Mouse (Mus musculus): ENCODE measurements around the gene Polr3c.
"Not testable (repeated sequence)": the region's sequence is repeated elsewhere in the genome, so short reads cannot be mapped to it uniquely, and the experiment has no call there.

Gene Polr3c

DNA sequence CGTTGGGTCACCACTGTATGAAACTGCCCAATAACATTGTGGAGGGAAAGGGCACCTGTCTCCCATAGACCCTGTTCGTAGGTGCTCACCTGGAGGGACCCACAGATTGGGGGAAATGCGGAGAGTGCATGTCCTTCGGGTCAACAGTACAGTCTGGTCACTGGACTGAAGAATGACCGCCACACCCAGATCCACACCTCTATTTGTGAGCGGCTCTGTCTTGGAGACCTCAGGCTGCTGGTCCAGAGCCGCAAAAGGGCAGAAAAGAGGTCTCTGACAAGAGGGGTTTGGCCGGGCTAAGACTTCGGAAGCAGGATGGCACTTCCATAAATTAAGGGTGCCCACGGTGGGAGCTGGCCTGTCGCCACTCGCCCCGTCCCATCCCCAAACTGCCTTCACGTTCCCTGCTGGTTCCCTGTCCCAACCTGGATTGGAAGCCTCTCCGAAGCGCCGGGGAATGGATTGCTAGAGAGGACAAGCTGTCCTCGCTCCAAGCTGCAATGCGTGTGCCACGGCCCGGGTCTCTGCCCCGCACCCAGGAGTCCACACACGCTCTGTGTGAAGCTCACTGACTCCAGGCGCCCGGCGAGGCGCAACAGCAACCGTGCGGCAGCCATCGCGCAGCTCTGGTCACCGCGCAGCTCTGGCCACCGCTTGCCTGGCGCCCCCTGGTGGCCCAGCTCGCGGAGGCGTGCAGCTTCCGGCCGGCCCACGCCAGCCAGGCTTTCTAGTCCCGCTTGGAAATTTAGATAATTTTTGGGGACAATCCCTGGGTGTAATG, 19.3 kb downstream of the Polr3c start, which contains the start of gene Nudt17:
Nudt17 (minus strand) TSS at position 660 of the 781 bp plus-strand sequence.
- peak; percentile 85 to 86 for DNase-seq

DNA sequence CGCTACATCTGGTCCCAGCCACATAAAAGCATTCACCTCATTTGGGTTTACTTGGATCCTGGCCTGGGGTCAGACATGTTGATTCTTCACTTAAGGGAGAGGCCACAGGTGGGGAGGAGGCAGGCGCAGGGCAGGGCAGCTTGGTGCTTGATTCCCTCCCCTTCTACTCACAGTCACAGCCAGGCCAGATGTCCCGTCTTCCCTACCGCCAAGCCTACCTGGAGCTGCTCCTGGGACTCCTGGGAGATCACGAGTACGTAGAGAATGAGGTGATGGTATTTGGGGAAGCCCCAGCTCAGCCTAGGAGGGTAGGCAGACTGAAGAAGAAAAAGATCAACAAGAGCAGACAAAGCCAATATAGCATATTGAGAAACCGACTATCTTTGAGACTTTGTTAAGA, 20.4 kb downstream of the Polr3c start:
- DNase-seq = no peak

GRCm38 (mm10) chr3:96706217-96706616, 21.2 kb downstream of the Polr3c start:
- no peak for DNase-seq

DNA sequence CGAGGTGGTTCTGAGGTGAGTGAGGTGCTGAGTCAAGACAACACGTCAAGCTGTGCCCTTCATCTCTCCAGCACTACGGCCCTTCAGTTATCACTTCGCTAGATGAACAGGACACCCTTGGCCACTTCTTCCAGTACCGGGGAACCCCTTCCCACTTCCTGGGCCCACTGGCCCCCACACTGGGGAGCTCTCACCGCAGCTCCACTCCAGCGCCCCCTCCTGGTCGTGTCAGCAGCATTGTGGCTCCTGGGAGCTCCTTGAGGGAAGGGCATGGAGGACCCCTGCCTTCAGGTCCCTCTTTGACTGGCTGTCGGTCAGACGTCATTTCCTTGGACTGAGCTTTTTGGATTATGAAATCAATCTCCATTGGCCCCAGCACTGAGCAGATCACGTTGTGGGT, 22.6 kb downstream of the Polr3c start:
- peak in 1 of 2 experiments; percentile 30 for DNase-seq

DNA sequence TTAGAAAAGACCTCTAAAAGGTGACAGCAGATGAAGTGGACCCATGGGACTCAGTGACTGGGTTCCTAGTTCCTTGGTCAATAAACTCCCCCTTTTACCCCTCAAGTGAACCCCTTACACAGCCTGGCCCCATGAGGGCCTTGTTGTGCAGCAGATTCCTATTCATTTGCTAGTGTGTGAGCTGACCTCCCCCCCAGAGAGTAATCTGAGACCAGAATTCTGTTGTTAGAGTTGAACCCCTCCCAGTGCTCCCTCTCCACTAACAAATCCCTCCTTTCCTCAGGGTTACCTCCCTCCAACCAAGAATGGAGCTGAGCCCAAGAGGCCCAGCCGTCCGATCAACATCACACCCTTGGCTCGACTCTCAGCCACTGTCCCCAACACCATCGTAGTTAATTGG, 26.4 kb downstream of the Polr3c start:
- DNase-seq = no peak

DNA sequence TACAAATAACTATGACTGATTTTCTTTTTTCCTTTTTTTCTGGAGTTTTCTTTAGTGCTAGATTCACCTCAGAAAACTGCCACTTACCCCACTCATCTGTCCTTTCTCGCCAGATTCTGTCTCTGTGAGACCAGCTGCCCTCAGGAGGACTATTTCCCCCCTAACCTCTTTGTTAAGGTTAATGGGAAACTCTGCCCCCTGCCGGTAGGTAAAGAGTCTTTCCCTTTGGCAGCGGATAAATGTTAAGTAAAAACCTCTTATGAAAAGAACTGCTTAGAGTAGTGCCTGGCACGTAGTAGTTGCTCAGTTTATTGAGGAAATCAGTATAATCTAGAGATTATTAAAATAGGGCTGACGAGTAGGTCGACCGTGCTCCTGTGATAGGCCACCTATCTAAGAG, 27.1 kb downstream of the Polr3c start:
- DNase-seq = peak in 1 of 2 experiments; percentile 56

- DNase-seq = no peak
Observed at GRCm38 (mm10) chr3:96698993-96699690, 28.3 kb downstream of the Polr3c start.

GRCm38 (mm10) chr3:96696766-96697732, 30.4 kb downstream of the Polr3c start:
- DNase-seq = peak; percentile 89 to 96

DNA sequence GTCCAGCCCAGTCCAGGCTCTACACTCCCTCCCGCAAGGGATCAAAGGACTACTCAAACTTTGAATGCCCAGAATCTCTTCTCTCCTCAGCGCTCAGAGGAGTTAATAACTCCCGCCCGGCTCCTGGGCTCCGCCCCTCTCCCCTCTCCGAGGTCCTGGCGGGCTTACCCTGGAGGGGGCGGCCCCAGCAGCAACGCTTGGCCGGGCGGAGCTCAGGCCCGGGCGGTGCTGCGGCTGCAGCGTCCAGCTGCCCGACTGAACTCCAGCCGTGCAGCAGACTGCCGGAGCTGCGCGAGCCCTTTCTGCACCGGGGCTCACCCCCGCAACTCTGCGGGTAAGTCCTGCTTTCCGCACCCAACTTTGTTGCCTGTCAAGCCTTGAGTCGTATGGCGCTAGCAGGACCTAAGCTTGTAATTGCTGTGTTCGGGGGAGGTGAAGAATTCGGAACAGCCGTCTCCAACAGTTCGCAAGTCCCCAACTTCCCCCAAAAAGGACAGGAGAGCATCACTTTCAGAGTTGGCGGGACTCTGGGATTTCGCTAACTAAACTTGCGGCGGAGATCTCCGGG, 31.1 kb downstream of the Polr3c start, which contains the start of gene Pias3:
Pias3 (plus strand) TSS at position 187 of the 568 bp plus-strand sequence.
- peak; percentile 89 to 95 for DNase-seq

DNA sequence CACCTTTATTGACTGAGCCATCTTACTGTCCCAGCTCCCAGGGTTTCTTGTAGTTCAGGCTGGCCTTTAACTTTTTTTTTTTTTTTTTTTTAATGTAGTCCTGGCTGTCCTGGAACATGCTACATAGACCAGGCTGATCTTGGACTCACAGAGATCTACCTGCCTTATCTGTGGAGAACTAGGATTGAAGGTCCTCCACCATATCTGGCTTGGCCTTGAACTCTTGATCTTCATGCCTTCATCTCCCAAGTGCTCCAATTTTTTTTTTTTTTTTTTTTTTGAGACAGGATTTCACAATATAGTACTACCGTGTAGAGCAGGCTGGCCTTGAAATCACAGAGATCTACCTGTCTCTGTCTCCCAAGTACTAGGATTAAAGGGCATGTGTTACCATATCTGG, 33.8 kb downstream of the Polr3c start:
- DNase-seq = no peak

- DNase-seq = no peak
Observed at GRCm38 (mm10) chr3:96692506-96692905, 34.9 kb downstream of the Polr3c start.

DNA sequence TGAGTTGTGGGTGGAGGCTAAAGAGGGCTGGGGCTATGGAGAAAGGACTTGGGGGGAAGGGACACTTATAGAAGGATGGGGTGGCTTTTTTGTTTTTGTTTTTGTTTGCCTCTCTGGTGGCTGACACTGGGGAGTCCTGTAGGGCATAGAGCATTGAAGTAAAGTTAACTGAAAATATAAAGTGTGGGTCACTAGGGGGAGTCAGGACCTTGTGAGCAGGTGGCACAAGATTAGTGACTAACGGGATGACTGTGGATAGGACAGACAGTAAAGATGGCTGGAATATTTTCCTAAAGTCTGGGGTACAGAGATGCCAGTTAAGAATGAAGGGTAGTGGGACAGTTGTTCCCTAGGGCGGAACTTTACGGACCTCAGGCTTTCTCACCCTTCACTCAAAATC, 37.1 kb downstream of the Polr3c start:
- DNase-seq = no peak

GRCm38 (mm10) chr3:96688854-96689253, 38.6 kb downstream of the Polr3c start:
- DNase-seq = no peak

GRCm38 (mm10) chr3:96686057-96686456, 41.4 kb downstream of the Polr3c start:
- DNase-seq = not testable (repeated sequence)

DNA sequence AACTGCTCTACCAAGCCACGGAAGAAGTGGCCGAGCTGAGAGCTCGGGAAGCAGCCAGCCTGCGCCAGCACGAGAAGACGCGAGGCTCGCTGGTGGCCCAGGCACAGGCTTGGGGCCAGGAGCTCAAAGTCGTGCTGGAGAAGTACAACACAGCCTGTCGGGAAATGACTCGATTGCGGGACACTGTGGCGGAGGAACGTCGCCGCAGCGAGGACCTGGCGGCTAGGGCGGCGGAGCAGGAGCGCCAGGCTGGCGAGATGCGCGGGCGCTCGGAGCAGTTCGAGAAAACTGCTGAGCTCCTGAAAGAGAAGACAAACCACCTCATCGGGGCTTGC, 42.6 kb downstream of the Polr3c start:
- no peak for DNase-seq

- DNase-seq = no peak
Observed at GRCm38 (mm10) chr3:96684151-96684821, 43.1 kb downstream of the Polr3c start.

DNA sequence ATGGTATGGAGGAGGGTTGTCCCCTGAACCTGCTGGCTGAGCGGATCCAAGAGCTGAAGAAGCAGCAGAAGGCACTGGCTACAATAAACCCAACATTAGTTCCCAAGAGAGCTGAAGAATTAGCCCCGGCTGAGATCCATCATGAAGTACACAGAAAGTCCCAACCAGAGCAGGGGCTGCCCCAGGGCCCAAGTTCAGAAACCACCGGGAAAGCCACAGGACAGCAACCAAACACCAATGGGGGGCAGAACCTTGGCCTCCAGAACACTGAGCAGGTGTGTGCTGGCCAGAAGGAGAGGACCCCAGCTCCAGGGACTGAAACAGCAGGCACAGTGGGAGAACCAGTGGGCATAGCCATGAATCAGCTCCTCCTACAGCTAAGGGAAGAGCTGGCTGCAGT, 43.9 kb downstream of the Polr3c start:
- DNase-seq = no peak

DNA sequence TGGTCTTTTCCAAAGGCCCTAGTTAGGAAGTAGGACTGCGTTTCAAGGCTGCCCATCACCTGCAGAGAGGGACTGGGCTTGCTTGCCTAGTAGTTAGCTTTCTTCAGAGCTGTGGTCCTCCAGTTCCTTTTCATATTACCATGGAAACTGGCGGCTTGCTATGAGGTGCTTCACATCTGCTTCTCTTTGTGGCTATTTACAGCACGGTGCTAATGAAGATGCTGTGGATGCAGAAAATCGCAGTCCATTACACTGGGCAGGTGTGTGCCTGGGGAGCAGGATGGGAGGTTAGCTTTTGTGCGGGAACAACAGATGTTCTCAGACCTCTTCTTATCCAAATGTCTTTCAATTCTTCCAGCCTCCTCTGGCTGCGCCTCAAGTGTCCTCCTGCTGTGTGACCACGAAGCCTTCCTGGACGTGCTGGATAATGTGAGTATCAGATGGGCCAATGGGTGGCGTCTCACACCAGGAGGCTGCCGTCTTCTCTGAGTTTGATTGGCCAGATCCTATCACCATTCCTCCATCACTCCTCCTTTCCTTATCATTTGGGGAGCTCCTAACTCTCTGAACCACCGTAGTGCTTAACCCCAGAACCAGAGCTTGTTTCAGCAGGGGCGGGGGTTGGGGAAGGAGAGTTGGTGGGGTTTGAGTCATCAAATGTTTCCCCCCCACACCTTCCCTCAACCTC, 47.0 kb downstream of the Polr3c start:
- no peak for DNase-seq

DNA sequence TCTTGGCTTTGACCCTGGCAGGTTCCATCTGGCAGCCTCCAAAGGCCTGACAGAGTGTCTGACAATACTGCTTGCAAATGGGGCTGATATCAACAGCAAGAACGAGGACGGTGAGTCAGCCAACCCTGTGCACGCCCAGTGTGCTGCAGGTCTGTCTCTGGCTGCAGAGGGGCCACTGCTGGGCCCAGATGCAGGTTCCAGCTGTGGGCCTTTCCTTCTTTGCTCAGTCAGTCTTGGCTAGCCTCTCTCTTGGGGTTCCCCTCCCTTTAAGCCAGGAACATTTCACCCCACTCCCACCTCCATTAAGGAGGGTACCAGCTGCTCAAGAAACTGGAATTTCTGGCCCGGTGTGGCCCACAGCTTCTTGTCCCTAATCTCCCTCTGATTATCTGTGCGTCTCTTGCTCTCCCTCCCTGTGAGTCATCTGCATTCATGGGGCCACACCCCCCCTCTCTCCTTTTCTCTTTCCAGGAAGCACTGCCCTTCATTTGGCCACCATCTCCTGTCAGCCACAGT, 48.2 kb downstream of the Polr3c start:
- no peak for DNase-seq

DNA sequence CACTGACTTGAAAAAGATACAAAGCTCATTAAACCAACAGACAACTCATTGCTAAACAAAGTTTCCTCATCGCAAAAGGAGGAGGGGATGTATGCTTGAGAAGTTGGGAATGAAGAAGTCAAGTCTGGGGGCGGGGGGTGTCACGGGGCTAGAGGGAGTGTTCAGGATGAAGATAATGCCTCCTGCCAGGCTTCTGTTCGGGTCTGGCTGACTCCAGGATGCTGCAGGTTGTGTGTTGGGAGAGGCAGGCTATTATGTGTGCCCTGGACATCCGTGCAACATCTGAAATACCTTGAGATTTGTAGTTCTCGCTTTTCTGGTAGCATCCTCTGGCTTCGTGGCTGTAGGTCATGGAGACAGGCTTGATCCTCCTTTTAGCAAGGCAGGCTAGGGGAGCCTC, 49.0 kb downstream of the Polr3c start:
- DNase-seq = no peak

DNA sequence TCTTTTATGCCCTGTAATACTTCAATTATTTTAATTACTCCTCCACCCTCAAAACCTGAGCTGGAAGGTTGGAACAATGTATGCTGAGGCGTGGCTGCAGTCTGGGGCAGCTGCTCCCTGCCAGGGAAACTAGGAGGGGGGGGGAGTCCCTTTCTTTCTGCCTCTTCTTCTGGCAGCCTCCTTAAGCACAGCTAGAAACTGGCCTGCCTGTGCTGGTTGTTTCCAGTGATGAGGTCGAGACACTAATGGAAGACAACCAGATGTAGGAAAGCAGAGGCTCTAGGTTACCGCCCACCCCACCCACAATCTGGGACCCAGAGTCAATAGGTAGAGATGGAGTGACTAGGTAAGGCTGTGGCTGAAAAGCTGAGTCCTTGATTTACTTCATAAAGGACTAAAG, 51.7 kb downstream of the Polr3c start:
- DNase-seq = no peak

Data from kidney, postnatal 25 days (tissue).